In genomic region chr12:65037546-65037937, GRCm38 (mm10) we compare ENCODE assay signal across 8 mouse cellular contexts. TPM values are rescaled to one million over a fixed set of nuclear protein-coding genes. Genes with fewer than 3 reads are reported as not detected.
A peak's percentile ranks its signal among the peaks of the same experiment; 100 is the strongest.
DNase-seq lines count a peak whose midpoint lies in the region; ATAC-seq and TF ChIP-seq lines count a peak whose summit lies in the region.

No protein-coding gene starts in this region.

- no peak overlapping the region for H3K27ac ChIP-seq in cerebellum, adult 2 months (ENCODE audit: insufficient read depth, low read length)
- H3K27ac ChIP-seq in forebrain, embryonic 10.5 days: no peak overlapping the region
- H3K27ac ChIP-seq in limb, embryonic 12.5 days: no peak overlapping the region

- no peak for ATAC-seq in limb, embryonic 12.5 days (ENCODE audit: insufficient number of reproducible peaks, insufficient read depth, low FRiP score, low TSS enrichment, low read depth)

- H3K4me3 ChIP-seq in cerebellum, adult 2 months (replicated peaks; ENCODE audit: insufficient read depth, low read depth, low read length): peak overlapping the region; percentile 57
- H3K4me3 ChIP-seq in forebrain, embryonic 10.5 days: peak overlapping the region; percentile 91
- H3K4me3 ChIP-seq in limb, embryonic 12.5 days (replicated peaks): peak overlapping the region; percentile 88

- no peak for TF ChIP-seq POLR2A in cerebellum, adult 2 months (IDR thresholded peaks at IDR 0.05; ENCODE audit: borderline replicate concordance, insufficient read depth, low read length)

- peak in 1 of 2 experiments; percentile 24 for DNase-seq in cerebellum, adult 2 months
- no peak for DNase-seq in cerebellum, postnatal 4 days (ENCODE audit: low spot score in 2 of 2)
- DNase-seq in Muller cell, postnatal 12 days (ENCODE audit: inconsistent ontology term): peak; percentile 70
- DNase-seq in forebrain, embryonic 10.5 days (ENCODE audit: extremely low spot score, low spot score): no peak
- DNase-seq in naive thymus-derived CD4-positive, alpha-beta T cell, adult 2 months (ENCODE audit: low read depth): peak; percentile 22
- no peak for DNase-seq in ovary, postnatal 14 days (ENCODE audit: low spot score)
- no peak for DNase-seq in gastrocnemius, postnatal 4 days (ENCODE audit: low spot score in 2 of 2)

- no peak for TF ChIP-seq CTCF in cerebellum, adult 2 months (IDR thresholded peaks at IDR 0.05; ENCODE audit: borderline replicate concordance, insufficient read depth, low read depth, low read length)

- no peak overlapping the region for H3K9ac ChIP-seq in limb, embryonic 12.5 days (replicated peaks)

- H3K4me1 ChIP-seq in cerebellum, adult 2 months (ENCODE audit: control insufficient read depth, insufficient read depth, low read length): no peaks in the 10 kb centered on the region
- peaks cover 22% of the 10 kb centered on the region for H3K4me1 ChIP-seq in forebrain, embryonic 10.5 days
- peaks cover 13% of the 10 kb centered on the region for H3K4me1 ChIP-seq in limb, embryonic 12.5 days (replicated peaks)

- peaks cover 29% of the 10 kb centered on the region for H3K36me3 ChIP-seq in forebrain, embryonic 10.5 days (replicated peaks)
- no peaks in the 10 kb centered on the region for H3K36me3 ChIP-seq in limb, embryonic 12.5 days

- peak overlapping the region; percentile 67 for H3K4me2 ChIP-seq in limb, embryonic 12.5 days

- no peaks in the 10 kb centered on the region for H3K9me3 ChIP-seq in forebrain, embryonic 10.5 days
- H3K9me3 ChIP-seq in limb, embryonic 12.5 days: no peaks in the 10 kb centered on the region

- 6% methylated on average over 4 of the region's 4 CpGs for WGBS in cerebellum, adult 2 months
- 71% methylated on average over 4 of the region's 4 CpGs for WGBS in forebrain, embryonic 10.5 days
- WGBS in limb, embryonic 12.5 days: 20% methylated on average over 4 of the region's 4 CpGs

- H3K27me3 ChIP-seq in cerebellum, adult 2 months (ENCODE audit: control insufficient read depth, insufficient read depth, low read length): no peaks in the 10 kb centered on the region
- no peaks in the 10 kb centered on the region for H3K27me3 ChIP-seq in forebrain, embryonic 10.5 days (ENCODE audit: poor library complexity, severe bottlenecking)
- no peaks in the 10 kb centered on the region for H3K27me3 ChIP-seq in limb, embryonic 12.5 days

RNA-seq across cellular contexts. Expression of gene Prpf39, which starts 1.4 kb away (rescaled TPM):
- 48.6 and 51.9 TPM in 2 replicates for polyA plus RNA-seq in cerebellum, adult 2 months (2012; rRNA removed)
- 63.5 and 67.8 TPM in 2 replicates for polyA plus RNA-seq in forebrain, embryonic 10.5 days (2016; fragmentation: Nextera tagmentation; extraction: Ambion mirVana)
- polyA plus RNA-seq in limb, embryonic 12.5 days (2016; fragmentation: Nextera tagmentation; extraction: Ambion mirVana): 81.1 and 81.9 TPM in 2 replicates
- total RNA-seq in gastrocnemius, postnatal 4 days (2021): 10 to 100 TPM; 28.6 to 36.0 TPM

RNA-seq across cellular contexts. Expression of gene Fkbp3, which starts 36.3 kb away (rescaled TPM):
- polyA plus RNA-seq in cerebellum, adult 2 months (2012; rRNA removed): 311 and 320 TPM in 2 replicates
- 764 and 801 TPM in 2 replicates for polyA plus RNA-seq in forebrain, embryonic 10.5 days (2016; fragmentation: Nextera tagmentation; extraction: Ambion mirVana)
- polyA plus RNA-seq in limb, embryonic 12.5 days (2016; fragmentation: Nextera tagmentation; extraction: Ambion mirVana): 568 and 612 TPM in 2 replicates
- 100 to 1,000 TPM; 223 to 228 TPM for total RNA-seq in gastrocnemius, postnatal 4 days (2021)

RNA-seq across cellular contexts. Expression of gene Fancm, which starts 37.9 kb away (rescaled TPM):
- 6.5 and 9.9 TPM in 2 replicates for polyA plus RNA-seq in cerebellum, adult 2 months (2012; rRNA removed)
- polyA plus RNA-seq in forebrain, embryonic 10.5 days (2016; fragmentation: Nextera tagmentation; extraction: Ambion mirVana): 13.4 and 14.9 TPM in 2 replicates
- polyA plus RNA-seq in limb, embryonic 12.5 days (2016; fragmentation: Nextera tagmentation; extraction: Ambion mirVana): 22.7 and 25.4 TPM in 2 replicates
- total RNA-seq in gastrocnemius, postnatal 4 days (2021): 10 to 100 TPM in 1 of 2 experiments, 1 to 10 TPM in 1; 9.1 to 10.1 TPM

Comparison
In these comparisons a context has a peak if more than half of its experiments do, and no peak if none do; other contexts are left out.
1. DNase-seq: peak in Muller cell, postnatal 12 days (single experiment) and naive thymus-derived CD4-positive, alpha-beta T cell, adult 2 months (single experiment); none in cerebellum, postnatal 4 days (0 of 2), forebrain, embryonic 10.5 days (single experiment), ovary, postnatal 14 days (single experiment) and gastrocnemius, postnatal 4 days (0 of 2).
2. Peak in every context shown above with its lines, with median percentiles within 50 percentile points of each other: H3K4me3 ChIP-seq.